Mouse (Mus musculus): Measurements from ENCODE around the gene Dgcr8. TPM values are rescaled to one million over a fixed set of nuclear protein-coding genes. Genes with fewer than 3 reads are reported as not detected.
A peak's percentile ranks its signal among the peaks of the same experiment; 100 is the strongest.

Dgcr8 gene
- polyA plus RNA-seq, 1 experiment = 21.9 TPM

DNA sequence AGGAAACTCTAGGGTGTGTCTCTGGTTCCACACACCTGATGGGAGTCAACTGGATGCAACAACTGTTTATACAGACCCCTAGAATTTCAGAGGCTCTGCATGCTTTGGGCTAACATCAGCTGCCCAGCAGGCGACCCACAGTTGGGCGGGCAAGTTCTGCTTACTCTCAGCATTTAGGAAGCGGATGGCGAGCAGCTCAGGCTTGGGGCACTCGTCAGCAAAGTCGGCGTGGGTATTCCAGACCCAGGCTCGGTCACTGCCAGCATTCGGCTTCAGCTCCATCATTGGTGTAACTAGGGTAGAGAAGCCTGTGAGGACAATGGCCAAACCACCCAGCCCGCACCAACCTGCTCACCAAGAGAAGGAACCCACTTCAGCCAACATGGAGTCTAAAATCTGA, 47.5 kb downstream of the Dgcr8 start:
- 94% methylated on average over 10 of the region's 10 CpGs for WGBS
- Histone ChIP-seq H3K4me1 (ENCODE audit: control insufficient read depth, insufficient read depth, insufficient read length) (no peaks in the 10 kb centered on the region), H3K27me3 (ENCODE audit: control insufficient read depth, insufficient read depth, low read length) (no peaks in the 10 kb centered on the region), H3K27ac (ENCODE audit: insufficient read depth, low read length) (no peak overlapping the region), H3K36me3 (ENCODE audit: control insufficient read depth, insufficient read depth, low read length) (peaks cover 30% of the 10 kb centered on the region), H3K4me3 (ENCODE audit: extremely low read depth, insufficient read depth, insufficient read length) (no peak overlapping the region)
- DNase-seq (ENCODE audit: low read depth in 1 of 2, low spot score in 2 of 2) = no peak
- TF ChIP-seq CTCF (IDR thresholded peaks at IDR 0.05; ENCODE audit: extremely low read depth, insufficient read depth, insufficient read length, insufficient replicate concordance) (no peak), POLR2A (IDR thresholded peaks at IDR 0.05; ENCODE audit: low read depth, low read length) (no peak)

DNA sequence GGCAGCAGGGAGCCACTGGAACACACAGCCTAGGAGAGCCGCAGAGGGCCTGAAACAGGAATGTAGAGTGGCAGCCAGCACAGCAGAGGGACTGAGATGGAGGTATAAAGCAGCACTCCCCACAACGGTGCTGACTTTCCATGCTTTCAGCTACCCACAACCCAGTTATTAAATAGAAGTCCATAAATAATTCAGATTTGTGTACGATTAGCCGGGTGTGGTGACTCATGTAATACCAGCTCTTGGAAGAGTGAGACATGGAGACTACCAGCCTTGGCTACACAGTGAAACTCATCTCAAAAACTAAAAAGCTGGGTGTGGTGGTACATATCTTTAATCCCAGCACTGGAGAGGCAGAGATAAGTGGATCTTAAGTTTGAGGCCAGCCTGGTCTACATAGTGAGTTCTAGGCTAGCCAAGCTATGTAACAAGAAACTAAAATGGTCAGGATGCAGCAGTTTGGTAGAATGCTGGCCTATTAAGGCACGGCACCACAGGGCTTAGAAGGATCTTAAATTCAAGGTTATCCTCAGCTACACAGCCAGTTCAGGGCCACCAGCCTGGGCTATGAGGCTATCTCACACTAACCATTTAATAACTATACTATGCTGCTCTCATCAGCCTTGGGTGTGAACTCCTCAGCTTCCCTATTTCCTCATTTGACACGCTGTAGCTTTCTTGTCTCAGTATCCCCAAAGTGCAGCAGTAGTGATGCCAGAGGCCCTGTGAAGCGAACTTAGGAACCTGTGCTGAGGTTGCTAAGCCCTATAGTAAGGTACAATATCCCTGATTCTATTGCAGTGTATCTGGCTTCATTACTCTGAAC, 52.2 kb downstream of the Dgcr8 start:
- Histone ChIP-seq H3K27me3 (ENCODE audit: control insufficient read depth, insufficient read depth, low read length) (no peaks in the 10 kb centered on the region), H3K36me3 (ENCODE audit: control insufficient read depth, insufficient read depth, low read length) (peaks cover 13% of the 10 kb centered on the region), H3K4me3 (ENCODE audit: extremely low read depth, insufficient read depth, insufficient read length) (no peak overlapping the region), H3K4me1 (ENCODE audit: control insufficient read depth, insufficient read depth, insufficient read length) (peaks cover 7% of the 10 kb centered on the region; the same call in 1 of the 2 replicates), H3K27ac (ENCODE audit: insufficient read depth, low read length) (no peak overlapping the region)
- DNase-seq (ENCODE audit: low read depth in 1 of 2, low spot score in 2 of 2) = no peak
- 85% methylated on average over 7 of the region's 7 CpGs for WGBS
- TF ChIP-seq CTCF (IDR thresholded peaks at IDR 0.05; ENCODE audit: extremely low read depth, insufficient read depth, insufficient read length, insufficient replicate concordance) (no peak), POLR2A (IDR thresholded peaks at IDR 0.05; ENCODE audit: low read depth, low read length) (no peak)

DNA sequence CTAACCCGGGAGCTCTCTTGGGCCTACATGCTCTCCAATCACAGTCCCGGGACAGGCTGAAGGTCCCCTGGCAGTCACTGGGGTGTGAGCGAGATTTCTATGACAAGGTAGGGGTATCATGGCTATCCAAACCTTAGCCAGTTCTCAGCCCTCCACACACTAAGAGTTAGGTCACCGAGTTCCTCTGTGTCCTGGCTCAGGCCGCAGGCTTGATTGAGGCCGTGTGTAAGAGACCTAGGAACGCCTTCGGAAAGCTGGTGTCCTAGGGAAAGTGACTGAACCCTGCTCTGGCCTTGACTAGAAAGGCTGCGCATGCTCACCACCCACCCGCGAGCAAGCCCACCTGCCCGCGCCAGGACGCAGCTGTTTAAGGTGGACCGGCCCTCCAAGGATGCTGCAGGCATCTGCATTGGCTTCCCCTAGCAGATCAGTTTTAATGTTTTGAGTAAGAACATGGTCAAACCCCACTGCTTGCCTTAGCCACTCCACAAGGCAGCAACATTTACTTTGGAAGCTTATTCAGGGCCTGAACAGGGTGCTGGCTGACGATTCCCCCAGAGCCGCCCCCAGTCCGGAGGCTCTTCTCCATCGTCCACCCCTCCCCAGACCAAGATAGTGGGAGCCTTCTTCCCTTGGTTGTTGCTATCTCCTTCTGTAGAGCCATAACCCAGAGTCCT, 53.5 kb downstream of the Dgcr8 start:
- peak in 1 of 2 experiments; percentile 48 for DNase-seq (ENCODE audit: low read depth in 1 of 2, low spot score in 2 of 2)
- Histone ChIP-seq H3K4me1 (ENCODE audit: control insufficient read depth, insufficient read depth, insufficient read length) (peaks cover 9% of the 10 kb centered on the region; the same call in 1 of the 2 replicates), H3K27ac (ENCODE audit: insufficient read depth, low read length) (peak overlapping the region; percentile 19), H3K4me3 (ENCODE audit: extremely low read depth, insufficient read depth, insufficient read length) (peak overlapping the region; percentile 67), H3K27me3 (ENCODE audit: control insufficient read depth, insufficient read depth, low read length) (no peaks in the 10 kb centered on the region), H3K36me3 (ENCODE audit: control insufficient read depth, insufficient read depth, low read length) (peaks cover 5% of the 10 kb centered on the region)
- WGBS = 15% methylated on average over 19 of the region's 19 CpGs
- no peak for TF ChIP-seq CTCF (IDR thresholded peaks at IDR 0.05; ENCODE audit: extremely low read depth, insufficient read depth, insufficient read length, insufficient replicate concordance)
- TF ChIP-seq POLR2A (IDR thresholded peaks at IDR 0.05; ENCODE audit: low read depth, low read length) = no peak

DNA sequence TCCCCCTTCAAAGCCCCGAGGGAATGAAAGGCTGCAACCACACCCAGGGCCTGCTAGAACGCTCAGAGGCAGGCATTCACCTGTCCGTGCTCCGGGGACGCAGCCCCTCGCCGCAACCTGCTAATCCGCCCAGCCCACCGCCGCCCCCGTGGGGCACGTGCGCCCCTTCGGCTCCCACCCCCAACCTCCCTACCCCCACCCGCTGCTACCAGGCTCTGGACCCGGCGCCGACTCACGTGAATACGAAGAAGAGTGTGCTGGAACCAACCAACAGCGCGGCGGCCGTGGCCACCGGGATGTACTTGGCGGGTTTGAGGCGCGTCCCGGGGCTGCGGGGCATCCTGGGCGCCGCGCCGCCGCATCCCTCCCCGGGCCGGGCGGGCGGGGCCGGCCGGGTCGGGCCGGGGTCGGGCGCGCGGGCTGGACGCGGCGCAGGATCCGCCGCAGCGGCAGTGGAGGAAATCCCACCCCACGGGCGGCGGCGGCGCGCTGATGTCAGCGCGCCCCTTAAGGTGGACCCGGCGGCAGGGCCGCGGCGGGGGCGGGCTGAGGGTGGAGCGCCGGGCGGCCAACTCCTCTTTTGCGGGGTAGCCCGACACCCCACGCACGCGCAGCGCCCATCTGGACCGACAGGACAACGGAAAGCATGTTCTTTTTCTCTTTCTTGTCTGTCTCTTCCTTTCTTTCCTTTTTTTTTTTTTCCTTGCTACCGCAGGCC, 54.2 kb downstream of the Dgcr8 start, which contains the start of gene Zdhhc8:
TSS of gene Zdhhc8 (minus strand) at position 466 of the 718 bp plus-strand sequence.
- H3K36me3 ChIP-seq (ENCODE audit: control insufficient read depth, insufficient read depth, low read length) = no peaks in the 10 kb centered on the region; the same call in 1 of the 2 replicates
- H3K27ac ChIP-seq (ENCODE audit: insufficient read depth, low read length) = peak within 1 kb of the TSS; percentile 31
- TF ChIP-seq POLR2A (IDR thresholded peaks at IDR 0.05; ENCODE audit: low read depth, low read length) (no peak; the same call in 1 of the 2 replicates), CTCF (IDR thresholded peaks at IDR 0.05; ENCODE audit: extremely low read depth, insufficient read depth, insufficient read length, insufficient replicate concordance) (no peak)
- DNase-seq (ENCODE audit: low read depth in 1 of 2, low spot score in 2 of 2) = peak in 1 of 2 experiments; percentile 68
- no peaks in the 10 kb centered on the region for H3K27me3 ChIP-seq (ENCODE audit: control insufficient read depth, insufficient read depth, low read length)
- H3K4me3 ChIP-seq (ENCODE audit: extremely low read depth, insufficient read depth, insufficient read length) = peak within 1 kb of the TSS; percentile 67
- WGBS = under 1% methylated on average over 67 of the region's 79 CpGs
- H3K4me1 ChIP-seq (ENCODE audit: control insufficient read depth, insufficient read depth, insufficient read length) = peaks cover 14% of the 10 kb centered on the region; the same call in 1 of the 2 replicates

DNA sequence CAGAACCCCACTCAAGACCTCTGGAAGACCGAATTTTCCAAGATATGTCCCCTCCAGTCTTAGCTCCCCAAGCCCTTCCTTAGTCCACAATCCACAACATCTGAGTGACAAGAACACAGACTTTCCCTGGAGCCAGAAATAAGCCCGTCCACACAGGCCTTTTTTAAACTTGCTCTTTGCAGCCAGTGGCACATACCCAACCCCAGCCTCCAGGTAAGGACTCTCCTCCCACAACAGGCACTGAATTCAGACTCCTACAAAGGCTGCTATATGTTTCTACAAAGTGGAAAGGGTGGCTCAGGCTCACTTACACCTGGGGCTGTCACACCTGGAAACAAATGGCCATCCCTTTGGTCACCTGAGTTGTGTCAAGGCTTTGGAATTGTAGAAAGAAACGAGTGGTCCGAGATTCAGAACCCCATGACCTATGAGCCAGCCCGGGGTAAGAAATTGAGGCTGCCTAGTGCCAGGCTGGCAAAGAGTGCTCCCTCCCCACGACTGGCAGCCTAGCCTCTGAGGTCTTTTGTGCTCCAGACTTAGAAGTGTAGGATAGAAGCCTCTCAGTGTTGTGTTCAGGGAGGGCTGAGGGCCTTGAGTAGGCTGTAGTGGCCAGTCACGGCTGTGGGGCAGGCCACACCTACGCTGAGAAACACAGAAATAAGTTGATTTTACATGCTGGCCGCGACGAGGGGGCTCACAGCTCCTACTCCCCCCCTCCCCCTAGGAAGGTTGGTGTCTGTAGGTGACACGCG, 55.0 kb downstream of the Dgcr8 start:
- Histone ChIP-seq H3K27me3 (ENCODE audit: control insufficient read depth, insufficient read depth, low read length) (no peaks in the 10 kb centered on the region), H3K4me3 (ENCODE audit: extremely low read depth, insufficient read depth, insufficient read length) (peak overlapping the region; percentile 67), H3K36me3 (ENCODE audit: control insufficient read depth, insufficient read depth, low read length) (no peaks in the 10 kb centered on the region), H3K4me1 (ENCODE audit: control insufficient read depth, insufficient read depth, insufficient read length) (peaks cover 17% of the 10 kb centered on the region), H3K27ac (ENCODE audit: insufficient read depth, low read length) (peak overlapping the region; percentile 31; the same call in 1 of the 2 replicates)
- 5% methylated on average over 13 of the region's 13 CpGs for WGBS
- DNase-seq (ENCODE audit: low read depth in 1 of 2, low spot score in 2 of 2) = no peak
- TF ChIP-seq CTCF (IDR thresholded peaks at IDR 0.05; ENCODE audit: extremely low read depth, insufficient read depth, insufficient read length, insufficient replicate concordance) = no peak
- TF ChIP-seq POLR2A (IDR thresholded peaks at IDR 0.05; ENCODE audit: low read depth, low read length) = no peak

DNA sequence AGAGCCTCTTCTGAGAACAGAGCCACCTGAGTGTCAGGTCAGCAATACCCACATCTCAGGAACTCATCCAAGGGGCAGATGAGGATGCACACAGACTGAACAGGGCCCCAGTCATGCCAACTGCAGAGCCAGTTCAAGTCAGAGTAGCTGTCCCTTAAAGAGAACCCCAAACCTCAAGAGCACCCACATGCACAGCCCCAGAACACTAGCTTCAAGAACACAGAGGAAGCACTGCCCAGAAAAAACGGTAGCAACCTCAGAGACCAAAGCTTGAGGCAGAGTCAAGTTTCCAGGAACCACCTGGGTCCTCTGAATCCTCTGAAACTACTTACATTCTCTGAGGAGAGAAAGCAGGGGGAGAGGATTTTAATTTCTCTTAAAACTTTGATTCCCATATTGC, 55.6 kb downstream of the Dgcr8 start:
- 3% methylated on average over 1 of the region's 1 CpGs for WGBS
- Histone ChIP-seq H3K27me3 (ENCODE audit: control insufficient read depth, insufficient read depth, low read length) (no peaks in the 10 kb centered on the region), H3K4me3 (ENCODE audit: extremely low read depth, insufficient read depth, insufficient read length) (no peak overlapping the region), H3K27ac (ENCODE audit: insufficient read depth, low read length) (no peak overlapping the region), H3K36me3 (ENCODE audit: control insufficient read depth, insufficient read depth, low read length) (no peaks in the 10 kb centered on the region), H3K4me1 (ENCODE audit: control insufficient read depth, insufficient read depth, insufficient read length) (peaks cover 17% of the 10 kb centered on the region)
- TF ChIP-seq CTCF (IDR thresholded peaks at IDR 0.05; ENCODE audit: extremely low read depth, insufficient read depth, insufficient read length, insufficient replicate concordance) (no peak), POLR2A (IDR thresholded peaks at IDR 0.05; ENCODE audit: low read depth, low read length) (no peak)
- DNase-seq (ENCODE audit: low read depth in 1 of 2, low spot score in 2 of 2) = no peak
